Comparison of ENCODE assay signal across 30 mouse cellular contexts in the genomic region with DNA sequence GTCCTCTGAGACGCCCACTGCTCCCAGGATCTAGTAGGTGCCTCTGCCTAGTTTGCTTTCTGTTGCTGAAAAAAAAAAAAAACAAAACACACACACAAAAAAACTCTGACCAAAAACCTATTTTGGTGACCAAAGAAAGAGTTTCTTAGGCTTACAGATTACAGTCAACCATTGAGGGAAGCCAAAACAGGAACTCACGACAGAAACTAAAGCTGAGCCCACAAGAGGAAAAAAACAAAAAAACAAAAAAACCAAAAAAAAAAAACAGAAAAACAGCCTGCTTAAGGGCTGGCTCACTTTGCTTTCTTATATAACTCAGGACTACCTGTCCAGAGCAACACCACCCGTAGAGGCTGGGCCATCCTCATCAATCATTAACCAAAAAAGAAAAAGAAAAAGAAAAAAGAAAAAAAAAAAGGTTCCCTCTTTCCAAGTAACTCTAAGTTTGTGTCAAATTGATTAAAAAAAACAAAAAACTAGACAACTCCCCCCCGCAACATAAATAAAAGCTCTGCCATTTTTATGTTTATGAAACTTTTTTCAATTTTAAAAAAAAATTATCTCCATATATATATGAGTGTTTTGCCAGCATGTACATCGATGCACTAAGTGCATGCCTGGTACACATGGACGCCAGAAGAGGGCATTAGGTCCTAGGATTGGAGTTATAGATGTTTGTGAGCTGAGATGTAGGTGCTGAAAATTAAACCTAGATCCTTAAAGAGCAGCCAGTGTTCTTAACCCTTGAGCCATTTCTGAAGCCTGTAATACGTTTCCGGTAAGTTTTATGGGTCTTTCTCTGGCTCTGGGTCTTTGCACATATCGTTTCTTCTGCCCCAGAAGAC. TPM values are rescaled to one million over a fixed set of nuclear protein-coding genes. Genes with fewer than 3 reads are reported as not detected.
DNase-seq lines count a peak whose midpoint lies in the region; ATAC-seq and TF ChIP-seq lines count a peak whose summit lies in the region.
"Had no signal": no experiment of that assay in that cellular context is flagged by ENCODE, and none has a peak within 500 bp of the region (broad histone marks: within the 10 kb centered on the region; RNA-seq: fewer than 3 reads in every experiment).

No protein-coding gene starts in this region.

- TF ChIP-seq CTCF in kidney, adult 2 months (conservative IDR thresholded peaks at IDR 0.05; ENCODE audit: insufficient read depth, insufficient read length, low read depth, low read length) = no peak
- TF ChIP-seq CTCF in liver, postnatal 0 days (IDR thresholded peaks at IDR 0.05; ENCODE audit: low read depth) = no peak

- H3K27ac ChIP-seq in kidney, adult 2 months (ENCODE audit: insufficient read depth, low read depth, low read length) = peak overlapping the region; percentile 71; the same call in 1 of the 2 replicates
- no peak overlapping the region for H3K27ac ChIP-seq in liver, embryonic 13.5 days
- no peak overlapping the region; the same call in 1 of the 2 replicates for H3K27ac ChIP-seq in liver, postnatal 0 days (ENCODE audit: low read depth)
- peak overlapping the region; percentile 46 for H3K27ac ChIP-seq in intestine, embryonic 15.5 days
- H3K27ac ChIP-seq in neural tube, embryonic 15.5 days (replicated peaks) = no peak overlapping the region
- H3K27ac ChIP-seq: embryonic facial prominence, embryonic 10.5 days; embryonic facial prominence, embryonic 15.5 days; forebrain, embryonic 12.5 days; heart, embryonic 15.5 days; macrophage; midbrain, embryonic 13.5 days had no signal

- H3K27me3 ChIP-seq in kidney, adult 2 months (replicated peaks; ENCODE audit: control insufficient read depth, insufficient read depth, low read length) = no peaks in the 10 kb centered on the region
- peaks cover 45% of the 10 kb centered on the region for H3K27me3 ChIP-seq in liver, embryonic 13.5 days
- H3K27me3 ChIP-seq in liver, postnatal 0 days (ENCODE audit: insufficient read depth, low read length) = peaks cover 18% of the 10 kb centered on the region
- H3K27me3 ChIP-seq in intestine, embryonic 15.5 days (replicated peaks) = no peaks in the 10 kb centered on the region
- no peaks in the 10 kb centered on the region for H3K27me3 ChIP-seq in neural tube, embryonic 15.5 days (replicated peaks)
- H3K27me3 ChIP-seq: embryonic facial prominence, embryonic 15.5 days; heart, embryonic 15.5 days had no signal

- TF ChIP-seq EP300 in liver, postnatal 0 days (IDR thresholded peaks at IDR 0.05; ENCODE audit: low read depth) = no peak

- no peak overlapping the region for H3K9ac ChIP-seq in liver, embryonic 13.5 days
- H3K9ac ChIP-seq in liver, postnatal 0 days (replicated peaks) = no peak overlapping the region
- no peak overlapping the region for H3K9ac ChIP-seq in intestine, embryonic 15.5 days
- no peak overlapping the region for H3K9ac ChIP-seq in neural tube, embryonic 15.5 days (replicated peaks)
- H3K9ac ChIP-seq: embryonic facial prominence, embryonic 15.5 days; forebrain, embryonic 12.5 days; forebrain, postnatal 0 days; heart, embryonic 15.5 days; midbrain, embryonic 13.5 days had no signal

- no peaks in the 10 kb centered on the region for H3K36me3 ChIP-seq in kidney, adult 2 months (ENCODE audit: control insufficient read depth, insufficient read depth, low read length)
- no peaks in the 10 kb centered on the region for H3K36me3 ChIP-seq in liver, embryonic 13.5 days
- no peaks in the 10 kb centered on the region for H3K36me3 ChIP-seq in liver, postnatal 0 days (replicated peaks; ENCODE audit: insufficient read depth, low read length)
- H3K36me3 ChIP-seq in intestine, embryonic 15.5 days = no peaks in the 10 kb centered on the region
- no peaks in the 10 kb centered on the region for H3K36me3 ChIP-seq in neural tube, embryonic 15.5 days
- H3K36me3 ChIP-seq: embryonic facial prominence, embryonic 10.5 days; embryonic facial prominence, embryonic 15.5 days; forebrain, embryonic 12.5 days; heart, embryonic 15.5 days; midbrain, embryonic 13.5 days had no signal

- no peak for TF ChIP-seq POLR2A in kidney, adult 2 months (IDR thresholded peaks at IDR 0.05; ENCODE audit: low read depth, low read length)

- peak; percentile 63 for DNase-seq in kidney, adult 2 months
- DNase-seq in kidney, adult 11 months = no peak
- no peak for DNase-seq in liver, embryonic 13.5 days
- DNase-seq in liver, postnatal 0 days = no peak
- no peak for DNase-seq in left cerebral cortex, postnatal 4 days
- DNase-seq: adrenal gland, adult 2 months; cerebellum, adult 8-10 months; cerebellum, postnatal 25 days; forebrain, postnatal 0 days; gastrocnemius, postnatal 10 days; layer of hippocampus, adult 9-11 months; liver; lung, adult 18-20 months; lung, postnatal 10 days; right cerebral cortex, postnatal 25 days; spleen, adult 18-20 months; thymus, adult 2 months; thymus, postnatal 4 days had no signal

- intact Hi-C loops in left cerebral cortex, postnatal 4 days (cut with DNase I) = no loop called here

- H3K4me2 ChIP-seq in liver, embryonic 13.5 days = 0 out of 2 replicates have a peak overlapping the region, but pooled peaks have one; percentile 19
- H3K4me2 ChIP-seq in liver, postnatal 0 days (ENCODE audit: low read depth, low read length) = no peak overlapping the region
- peak overlapping the region; percentile 10; the same call in 1 of the 2 replicates for H3K4me2 ChIP-seq in intestine, embryonic 15.5 days (replicated peaks)
- H3K4me2 ChIP-seq in neural tube, embryonic 15.5 days = no peak overlapping the region
- H3K4me2 ChIP-seq: embryonic facial prominence, embryonic 15.5 days; forebrain, embryonic 12.5 days; midbrain, embryonic 13.5 days had no signal

- H3K4me1 ChIP-seq in kidney, adult 2 months (ENCODE audit: control insufficient read depth, insufficient read depth, low read length) = peaks cover 8% of the 10 kb centered on the region; the same call in 1 of the 2 replicates
- peaks cover 39% of the 10 kb centered on the region for H3K4me1 ChIP-seq in liver, embryonic 13.5 days (replicated peaks)
- peaks cover 16% of the 10 kb centered on the region; the same call in 1 of the 2 replicates for H3K4me1 ChIP-seq in liver, postnatal 0 days (ENCODE audit: insufficient read depth)
- 0 out of 2 replicates have a peak, but pooled peaks cover 3% of the 10 kb centered on the region for H3K4me1 ChIP-seq in intestine, embryonic 15.5 days (replicated peaks)
- H3K4me1 ChIP-seq in neural tube, embryonic 15.5 days = peaks cover 16% of the 10 kb centered on the region

- no peak overlapping the region for H3K4me3 ChIP-seq in kidney, adult 2 months (ENCODE audit: insufficient read depth, low read depth, low read length)
- no peak overlapping the region for H3K4me3 ChIP-seq in liver, embryonic 13.5 days (replicated peaks)
- H3K4me3 ChIP-seq in liver, postnatal 0 days (ENCODE audit: low read depth, low read length) = no peak overlapping the region
- no peak overlapping the region for H3K4me3 ChIP-seq in intestine, embryonic 15.5 days (replicated peaks)
- H3K4me3 ChIP-seq in neural tube, embryonic 15.5 days (replicated peaks) = no peak overlapping the region
- H3K4me3 ChIP-seq: embryonic facial prominence, embryonic 10.5 days; embryonic facial prominence, embryonic 15.5 days; forebrain, embryonic 12.5 days; heart, embryonic 15.5 days; midbrain, embryonic 13.5 days had no signal

- H3K9me3 ChIP-seq in liver, embryonic 13.5 days (replicated peaks) = no peaks in the 10 kb centered on the region
- no peaks in the 10 kb centered on the region for H3K9me3 ChIP-seq in liver, postnatal 0 days (ENCODE audit: low read length)
- no peaks in the 10 kb centered on the region for H3K9me3 ChIP-seq in intestine, embryonic 15.5 days
- H3K9me3 ChIP-seq in neural tube, embryonic 15.5 days (replicated peaks) = no peaks in the 10 kb centered on the region
- H3K9me3 ChIP-seq: embryonic facial prominence, embryonic 10.5 days; embryonic facial prominence, embryonic 15.5 days; forebrain, embryonic 12.5 days; heart, embryonic 15.5 days; midbrain, embryonic 13.5 days had no signal

- 51% methylated on average over 9 of the region's 9 CpGs for WGBS in kidney, adult 2 months
- WGBS in liver, embryonic 13.5 days (ENCODE audit: insufficient replicate concordance) = 56% methylated on average over 9 of the region's 9 CpGs
- WGBS in liver, postnatal 0 days (ENCODE audit: insufficient replicate concordance) = 59% methylated on average over 9 of the region's 9 CpGs
- WGBS in intestine, embryonic 15.5 days = 59% methylated on average over 9 of the region's 9 CpGs
- 80% methylated on average over 9 of the region's 9 CpGs for WGBS in neural tube, embryonic 15.5 days

- no peak for ATAC-seq in liver, embryonic 13.5 days (ENCODE audit: low read depth)
- ATAC-seq in liver, postnatal 0 days = no peak
- ATAC-seq in intestine, embryonic 15.5 days = no peak
- no peak for ATAC-seq in neural tube, embryonic 15.5 days (ENCODE audit: low FRiP score)
- ATAC-seq: activated CD4-positive, CD25-positive, alpha-beta regulatory T cell, adult 4 months; CD4-positive, CD25-positive, alpha-beta regulatory T cell, adult 4 months; forebrain, postnatal 0 days; hindbrain, embryonic 16.5 days; midbrain, embryonic 13.5 days had no signal

RNA-seq across cellular contexts. Expression of gene Lrp4, which starts 3.9 kb away (rescaled TPM):
- 8.6 and 10.3 TPM in 2 replicates for polyA plus RNA-seq in kidney, adult 2 months (2012; rRNA removed)
- 0.93 and 1.1 TPM in 2 replicates for polyA plus RNA-seq in liver, embryonic 13.5 days (2015; fragmentation: Nextera tagmentation; extraction: Ambion mirVana)
- 1.4 and 1.5 TPM in 2 replicates for polyA plus RNA-seq in liver, postnatal 0 days (2015; fragmentation: Nextera tagmentation; extraction: Ambion mirVana)
- polyA plus RNA-seq in intestine, embryonic 15.5 days (2015; fragmentation: Nextera tagmentation; extraction: Ambion mirVana) = 8.7 and 9.2 TPM in 2 replicates
- 10 to 100 TPM; 14.4 to 15.4 TPM for total RNA-seq in left cerebral cortex, postnatal 4 days (2021)
- polyA plus RNA-seq in neural tube, embryonic 15.5 days (2015; fragmentation: Nextera tagmentation; extraction: Ambion mirVana) = 6.8 and 7.3 TPM in 2 replicates
- total RNA-seq: megakaryocyte-erythroid progenitor cell, adult 5-6 weeks had no signal

RNA-seq across cellular contexts. Expression of gene 1110051M20Rik, which starts 8.9 kb away (rescaled TPM):
- polyA plus RNA-seq in kidney, adult 2 months (2012; rRNA removed) = 35.0 and 36.7 TPM in 2 replicates
- polyA plus RNA-seq in liver, embryonic 13.5 days (2015; fragmentation: Nextera tagmentation; extraction: Ambion mirVana) = 7.5 and 7.7 TPM in 2 replicates
- 4.1 and 5.5 TPM in 2 replicates for polyA plus RNA-seq in liver, postnatal 0 days (2015; fragmentation: Nextera tagmentation; extraction: Ambion mirVana)
- polyA plus RNA-seq in intestine, embryonic 15.5 days (2015; fragmentation: Nextera tagmentation; extraction: Ambion mirVana) = 36.3 and 38.6 TPM in 2 replicates
- 100 to 1,000 TPM; 106 to 109 TPM for total RNA-seq in left cerebral cortex, postnatal 4 days (2021)
- 133 and 141 TPM in 2 replicates for polyA plus RNA-seq in neural tube, embryonic 15.5 days (2015; fragmentation: Nextera tagmentation; extraction: Ambion mirVana)

Comparison
In these comparisons a context has a peak if more than half of its experiments do, and no peak if none do; other contexts are left out.
1. H3K4me2 ChIP-seq: peak in liver, embryonic 13.5 days (single experiment) and intestine, embryonic 15.5 days (single experiment); none in liver, postnatal 0 days (single experiment) and neural tube, embryonic 15.5 days (single experiment).
2. H3K27ac ChIP-seq: peak in kidney, adult 2 months (single experiment) and intestine, embryonic 15.5 days (single experiment); none in liver, embryonic 13.5 days (single experiment), liver, postnatal 0 days (single experiment) and neural tube, embryonic 15.5 days (single experiment).